Mouse (Mus musculus) heart, embryonic 13.5 days (tissue): Measurements from ENCODE around the gene 9230104L09Rik. TPM values are rescaled to one million over a fixed set of nuclear protein-coding genes. Genes with fewer than 3 reads are reported as not detected.

Experiments used
- ATAC-seq: fragments of 200-750 bp; cut with Nextera tagmentation; 2 replicates; pipeline ENCODE4 v1.8.0; 2017; ENCODE audit warnings: moderate TSS enrichment; ENCODE audit not compliant: insufficient number of reproducible peaks, low FRiP score, low TSS enrichment; ENCODE audit errors: extremely low read depth
- H3K27ac ChIP-seq: fragments of 300-500 bp; sonication (generic); replicated peaks from 2 replicates; pipeline ENCODE4 v1.5.1; 2015; ENCODE audit warnings: moderate library complexity, mild to moderate bottlenecking, inconsistent platforms
- H3K27me3 ChIP-seq: fragments of 300-500 bp; sonication (generic); replicated peaks from 2 replicates; pipeline ENCODE4 v1.6.1; 2015; ENCODE audit warnings: mild to moderate bottlenecking, inconsistent platforms
- H3K36me3 ChIP-seq: fragments of 300-500 bp; sonication (generic); 2 replicates; pipeline ENCODE4 v1.6.1; 2015; ENCODE audit warnings: mild to moderate bottlenecking, inconsistent platforms
- H3K4me1 ChIP-seq: fragments of 300-500 bp; sonication (generic); 2 replicates; pipeline ENCODE4 v1.6.1; 2015; ENCODE audit warnings: inconsistent platforms
- H3K4me2 ChIP-seq: fragments of 300-500 bp; sonication (generic); 2 replicates; pipeline ENCODE4 v1.6.1; 2015; ENCODE audit warnings: inconsistent platforms, mild to moderate bottlenecking, moderate library complexity
- H3K4me3 ChIP-seq: fragments of 300-500 bp; sonication (generic); 2 replicates; pipeline ENCODE4 v1.5.1; 2015; ENCODE audit warnings: moderate library complexity, mild to moderate bottlenecking, inconsistent platforms
- H3K9ac ChIP-seq: fragments of 300-500 bp; sonication (generic); 2 replicates; pipeline ENCODE4 v1.6.1; 2015; ENCODE audit warnings: inconsistent platforms, mild to moderate bottlenecking, moderate library complexity
- H3K9me3 ChIP-seq: fragments of 300-500 bp; sonication (generic); 2 replicates; pipeline ENCODE4 v1.6.1; 2016; ENCODE audit warnings: inconsistent platforms
- WGBS: fragments of 180-500 bp; shearing (Covaris S2); methylation state at CpG from one replicate; pipeline ENCODE4 v1.1.7; 2015; ENCODE audit warnings: mixed read lengths; 5-methylcytosine and 5-hydroxymethylcytosine counted together
- polyA plus RNA-seq: library from polyadenylated mRNA; unstranded; fragments of >200 nt; fragmentation: Nextera tagmentation; extraction: Ambion mirVana; gene quantifications from 2 replicates; pipeline ENCODE4 v1.2.1, GENCODE M21; 2015

The 9230104L09Rik gene
- polyA plus RNA-seq, 1 experiment from 2014 or later, result not detected

DNA sequence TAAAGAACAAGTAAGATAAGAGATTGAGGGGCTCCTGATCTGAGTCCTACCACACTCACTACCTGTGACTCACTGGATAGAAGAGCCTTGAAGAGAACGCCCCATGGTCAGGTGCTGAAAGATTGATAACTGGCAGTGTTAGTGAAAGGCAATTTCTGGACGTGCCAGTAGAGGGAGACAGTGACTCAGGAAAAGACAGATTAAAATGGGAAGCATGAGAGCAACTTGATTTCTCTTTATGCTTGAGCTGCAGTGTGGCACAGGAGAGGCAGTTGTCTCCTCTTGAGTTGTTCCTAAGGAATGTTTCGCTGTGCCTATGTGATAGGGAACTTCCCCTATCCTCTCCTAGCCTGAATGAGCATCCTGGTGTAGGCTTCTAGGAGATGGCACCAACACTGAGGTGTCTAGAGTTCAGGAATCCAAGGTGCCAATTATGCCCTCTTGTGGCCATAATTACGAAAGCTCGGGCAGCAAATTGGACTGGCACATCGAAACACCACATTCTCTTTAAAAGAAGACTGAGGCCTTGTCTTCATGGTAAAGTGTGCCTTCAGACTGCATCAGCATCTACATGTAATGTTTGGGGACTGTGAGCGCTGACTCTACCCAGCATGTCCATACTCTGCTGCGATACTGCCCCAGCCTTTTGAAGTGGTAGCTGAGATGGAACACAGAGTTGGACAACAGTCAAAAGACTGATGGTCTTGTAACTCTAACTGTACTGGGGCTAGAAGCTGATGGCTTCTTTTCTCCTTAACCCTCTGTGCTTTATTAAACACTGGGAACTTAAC lies 13.5 kb downstream of the 9230104L09Rik start:
- H3K9me3 ChIP-seq, result peaks cover 4% of the 10 kb centered on the region; the same call in 1 of the 2 replicates
- peaks cover 3% of the 10 kb centered on the region for H3K4me1 ChIP-seq
- no peaks in the 10 kb centered on the region for H3K27me3 ChIP-seq
- H3K4me3 ChIP-seq, result no peak overlapping the region
- H3K9ac ChIP-seq, result no peak overlapping the region
- no peak for ATAC-seq
- peak overlapping the region; percentile 51 for H3K4me2 ChIP-seq
- no peak overlapping the region for H3K27ac ChIP-seq
- H3K36me3 ChIP-seq, result no peaks in the 10 kb centered on the region
- 44% methylated on average over 8 of the region's 8 CpGs for WGBS

DNA sequence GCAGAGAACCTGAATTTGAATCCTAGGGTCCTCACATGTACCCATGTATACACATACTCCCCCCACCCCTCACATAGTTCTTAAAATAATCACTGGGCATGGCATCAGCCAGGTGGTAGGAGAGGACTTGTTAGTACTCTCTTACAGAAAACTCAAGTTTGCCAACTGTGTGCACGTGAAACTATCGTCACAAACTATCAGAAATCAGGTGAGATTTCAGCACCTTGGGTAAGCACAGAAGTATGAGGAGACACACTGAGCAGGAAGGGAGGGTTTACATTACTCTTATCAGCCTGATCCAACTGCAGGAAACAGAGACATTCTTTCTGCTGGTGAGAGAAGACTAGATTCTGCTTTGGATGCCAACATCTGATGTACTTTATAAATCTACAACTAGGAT lies 25.6 kb downstream of the 9230104L09Rik start:
- no peak for ATAC-seq
- Histone ChIP-seq H3K4me2 (no peak overlapping the region), H3K4me1 (no peaks in the 10 kb centered on the region), H3K9ac (no peak overlapping the region), H3K27ac (no peak overlapping the region), H3K9me3 (no peaks in the 10 kb centered on the region), H3K4me3 (no peak overlapping the region), H3K27me3 (no peaks in the 10 kb centered on the region), H3K36me3 (no peaks in the 10 kb centered on the region)
- WGBS, result 49% methylated on average over 2 of the region's 2 CpGs

DNA sequence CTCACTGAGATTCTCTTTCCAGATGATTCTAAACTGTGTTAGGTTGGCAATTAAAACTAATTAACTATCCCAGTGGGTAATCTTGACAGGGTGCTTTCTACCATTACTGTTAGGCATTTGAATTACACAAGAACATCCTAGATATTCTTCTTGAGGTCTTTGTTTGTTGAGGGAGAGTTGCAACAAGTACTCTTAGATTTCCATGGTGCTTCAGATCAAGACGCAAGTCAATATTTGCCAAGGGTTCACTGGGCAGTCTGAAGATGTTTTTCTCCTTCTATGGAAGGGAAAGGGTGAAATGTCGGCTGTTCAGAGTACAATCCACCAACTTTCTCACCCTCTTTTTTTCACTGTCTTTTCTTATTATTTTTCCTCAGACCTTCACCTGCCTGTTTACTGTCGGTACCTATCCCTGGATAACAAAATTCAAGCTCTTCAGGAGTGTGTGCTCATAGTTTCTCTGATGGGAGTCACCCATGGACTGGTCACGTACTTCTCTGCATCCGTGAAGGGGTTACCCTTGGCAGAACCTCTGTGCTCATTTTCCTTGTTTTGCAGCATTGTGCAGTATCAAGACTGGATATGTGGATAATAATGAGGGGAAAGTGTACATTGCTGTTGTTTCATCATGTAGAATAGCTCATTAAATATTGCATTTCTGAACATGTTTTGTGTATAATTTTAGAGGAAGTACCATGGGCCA lies 26.6 kb downstream of the 9230104L09Rik start:
- ATAC-seq, result no peak
- no peaks in the 10 kb centered on the region for H3K9me3 ChIP-seq
- H3K36me3 ChIP-seq, result no peaks in the 10 kb centered on the region
- H3K9ac ChIP-seq, result no peak overlapping the region
- WGBS, result 70% methylated on average over 5 of the region's 5 CpGs
- no peak overlapping the region for H3K27ac ChIP-seq
- no peak overlapping the region for H3K4me2 ChIP-seq
- no peak overlapping the region for H3K4me3 ChIP-seq
- H3K4me1 ChIP-seq, result no peaks in the 10 kb centered on the region
- no peaks in the 10 kb centered on the region for H3K27me3 ChIP-seq

DNA sequence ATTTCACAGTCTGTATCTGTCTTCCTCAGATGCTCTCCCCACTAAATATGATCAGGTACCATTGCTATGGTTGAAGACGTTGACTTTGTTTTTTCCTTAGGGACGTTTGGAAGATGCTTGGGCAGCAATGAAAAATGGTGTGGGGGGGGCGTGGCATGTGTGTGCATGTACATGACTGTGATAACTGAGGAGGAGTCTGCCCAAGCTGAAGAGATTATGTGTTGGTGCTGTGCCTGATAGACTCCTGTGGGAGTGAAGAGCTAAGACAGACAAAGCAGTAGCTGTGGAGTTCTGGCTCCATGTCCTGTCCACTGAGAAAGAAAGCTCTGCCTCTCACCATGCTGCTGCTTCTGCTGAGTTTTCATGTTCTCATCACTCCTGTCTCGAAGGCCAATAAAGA lies 29.9 kb downstream of the 9230104L09Rik start, which contains the start of gene Cst9:
Cst9 (plus strand) TSS at position 236 of the 400 bp plus-strand sequence.
- H3K4me3 ChIP-seq, result no peak within 1 kb of the TSS
- H3K4me1 ChIP-seq, result no peaks in the 10 kb centered on the region
- no peak within 1 kb of the TSS for H3K4me2 ChIP-seq
- no peak; the same call in 1 of the 2 replicates for ATAC-seq
- H3K9ac ChIP-seq, result no peak within 1 kb of the TSS
- H3K27ac ChIP-seq, result no peak within 1 kb of the TSS
- 52% methylated on average over 4 of the region's 4 CpGs for WGBS
- H3K27me3 ChIP-seq, result no peaks in the 10 kb centered on the region
- H3K36me3 ChIP-seq, result no peaks in the 10 kb centered on the region
- H3K9me3 ChIP-seq, result no peaks in the 10 kb centered on the region

DNA sequence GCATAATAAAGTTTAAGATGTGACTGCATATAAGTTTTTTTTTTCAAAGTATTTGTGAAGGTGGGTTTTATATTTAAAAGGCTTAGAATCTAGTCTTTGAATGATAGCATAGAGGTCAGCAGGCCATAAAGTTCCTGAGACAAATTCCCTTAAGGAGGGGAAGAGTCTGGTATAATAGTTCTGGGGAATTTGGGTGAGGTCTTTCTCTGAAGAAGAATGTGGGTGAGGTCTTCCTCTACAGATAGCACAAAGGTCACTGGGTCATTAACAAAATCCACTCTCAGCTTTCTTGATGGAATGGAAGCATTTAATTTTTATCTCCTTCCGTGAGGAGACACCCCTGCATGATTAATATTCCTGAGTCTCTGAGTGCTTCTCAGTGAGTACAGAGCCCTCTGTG lies 38.9 kb downstream of the 9230104L09Rik start:
- Histone ChIP-seq H3K4me1 (no peaks in the 10 kb centered on the region), H3K4me3 (no peak overlapping the region), H3K9ac (no peak overlapping the region), H3K36me3 (no peaks in the 10 kb centered on the region), H3K27me3 (no peaks in the 10 kb centered on the region), H3K4me2 (no peak overlapping the region), H3K27ac (no peak overlapping the region), H3K9me3 (no peaks in the 10 kb centered on the region)
- 35% methylated on average over 1 of the region's 1 CpGs for WGBS
- ATAC-seq, result no peak

DNA sequence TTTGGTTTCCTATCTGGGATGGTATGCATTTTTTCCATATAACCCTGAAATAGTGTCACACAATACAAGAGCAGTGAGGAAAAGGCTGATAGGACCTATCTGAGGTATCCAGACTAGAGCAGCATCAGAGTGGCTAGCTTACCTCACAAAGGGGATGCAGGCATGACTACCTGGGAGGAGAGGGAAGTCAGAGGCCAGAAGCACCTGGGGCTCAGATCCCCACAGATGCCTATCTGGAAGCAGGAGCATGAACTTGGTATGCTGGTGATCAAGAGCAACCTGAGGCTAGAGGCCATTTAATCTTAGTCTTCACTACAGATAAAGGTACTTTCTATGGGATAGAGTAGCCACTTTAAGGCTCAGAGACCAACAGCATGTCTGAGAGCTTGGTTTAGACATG lies 44.9 kb downstream of the 9230104L09Rik start, which contains the start of gene Cst13:
Cst13 (plus strand) TSS at position 173 of the 400 bp plus-strand sequence.
- ATAC-seq, result no peak
- Histone ChIP-seq H3K36me3 (no peaks in the 10 kb centered on the region), H3K4me1 (no peaks in the 10 kb centered on the region), H3K27ac (no peak within 1 kb of the TSS), H3K9ac (no peak within 1 kb of the TSS), H3K9me3 (no peaks in the 10 kb centered on the region), H3K4me3 (no peak within 1 kb of the TSS), H3K4me2 (no peak within 1 kb of the TSS), H3K27me3 (no peaks in the 10 kb centered on the region)

DNA sequence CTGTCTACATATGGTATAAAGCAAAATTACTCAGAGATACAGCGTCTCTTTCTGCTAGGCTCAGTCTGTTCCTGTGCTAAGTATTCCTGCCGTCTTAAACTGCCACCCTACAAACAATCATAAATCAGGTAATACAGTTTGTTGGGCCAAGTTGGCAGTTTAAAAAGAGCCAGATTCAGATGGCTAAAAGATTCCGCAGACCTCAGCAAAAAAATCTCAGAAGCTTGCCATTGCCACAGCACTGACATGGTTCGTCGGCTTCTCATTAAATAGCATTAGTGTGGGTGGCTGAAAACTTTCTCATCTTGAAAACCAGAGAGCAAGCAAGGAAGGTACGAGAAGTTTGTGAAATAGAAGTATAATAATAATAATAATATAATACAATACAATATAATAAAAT lies 58.1 kb downstream of the 9230104L09Rik start:
- H3K4me3 ChIP-seq, result no peak overlapping the region
- WGBS, result 71% methylated on average over 6 of the region's 6 CpGs
- H3K9me3 ChIP-seq, result no peaks in the 10 kb centered on the region
- no peaks in the 10 kb centered on the region for H3K27me3 ChIP-seq
- H3K27ac ChIP-seq, result no peak overlapping the region
- H3K4me2 ChIP-seq, result no peak overlapping the region
- no peak overlapping the region for H3K9ac ChIP-seq
- H3K36me3 ChIP-seq, result no peaks in the 10 kb centered on the region
- no peak for ATAC-seq
- peaks cover 1% of the 10 kb centered on the region for H3K4me1 ChIP-seq

DNA sequence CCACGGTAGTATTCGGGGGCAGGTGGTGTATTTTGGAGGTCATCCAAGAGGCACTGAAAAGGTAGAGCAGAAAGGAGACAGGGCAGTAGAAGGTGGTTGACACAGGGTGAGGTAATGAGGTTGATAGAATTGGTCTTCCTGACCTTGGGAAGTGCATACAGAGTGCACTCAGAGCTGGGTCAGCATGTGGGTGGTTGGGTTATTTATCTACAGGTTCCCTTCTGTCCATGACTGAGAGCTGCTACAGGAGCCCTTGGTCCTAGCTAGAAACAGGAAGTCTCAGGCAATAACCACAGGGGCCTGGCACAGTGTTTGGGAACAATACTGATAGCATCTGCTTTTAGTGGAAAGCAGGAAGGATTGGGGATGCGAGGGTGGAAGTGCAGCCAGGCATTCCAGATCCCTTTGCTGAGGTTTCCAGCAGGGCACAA lies 63.3 kb downstream of the 9230104L09Rik start:
- H3K9ac ChIP-seq, result no peak overlapping the region

DNA sequence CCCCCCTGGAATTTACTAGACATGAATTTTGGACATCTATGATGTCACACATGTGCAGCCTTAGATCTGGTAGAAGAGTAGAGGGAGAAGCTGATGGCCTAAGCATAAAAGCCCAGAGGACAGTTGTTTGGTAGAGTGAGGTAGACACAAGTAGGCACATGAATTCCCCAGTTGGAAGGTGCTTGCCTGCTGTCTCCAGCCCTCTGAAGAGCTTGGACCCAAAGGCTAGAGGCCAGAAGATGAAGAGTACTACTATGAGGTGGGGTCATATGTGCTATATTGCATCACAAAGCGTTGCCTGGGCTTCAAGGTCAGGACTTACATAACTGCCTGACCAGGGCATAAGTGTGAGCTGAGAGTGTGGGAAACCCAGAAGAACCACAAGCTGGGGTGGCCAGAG lies 66.4 kb downstream of the 9230104L09Rik start, which contains the start of gene Cst8:
Cst8 (plus strand) TSS at position 301 of the 400 bp plus-strand sequence.
- Histone ChIP-seq H3K36me3 (no peaks in the 10 kb centered on the region), H3K9me3 (no peaks in the 10 kb centered on the region), H3K27me3 (no peaks in the 10 kb centered on the region), H3K4me1 (peaks cover 17% of the 10 kb centered on the region), H3K27ac (no peak within 1 kb of the TSS), H3K9ac (no peak within 1 kb of the TSS), H3K4me3 (no peak within 1 kb of the TSS), H3K4me2 (no peak within 1 kb of the TSS)
- WGBS, result 71% methylated on average over 1 of the region's 1 CpGs
- ATAC-seq, result no peak

More for the DNA sequence above, 63.3 kb downstream of the 9230104L09Rik start:
- WGBS, result 34% methylated on average over 3 of the region's 3 CpGs
- Histone ChIP-seq H3K27ac (peak overlapping the region; percentile 66), H3K4me2 (no peak overlapping the region), H3K4me1 (peaks cover 17% of the 10 kb centered on the region), H3K36me3 (no peaks in the 10 kb centered on the region), H3K9me3 (no peaks in the 10 kb centered on the region), H3K27me3 (no peaks in the 10 kb centered on the region), H3K4me3 (no peak overlapping the region)
- no peak for ATAC-seq
